Mouse (Mus musculus): ENCODE data around the gene Ntsr2. TPM values are rescaled to one million over a fixed set of nuclear protein-coding genes. Genes with fewer than 3 reads are reported as not detected.
"Not testable (repeated sequence)": the region's sequence is repeated elsewhere in the genome, so short reads cannot be mapped to it uniquely, and the experiment has no call there.

Gene Ntsr2
- polyA plus RNA-seq, 1 experiment from 2014 or later: 5.4 TPM

DNA sequence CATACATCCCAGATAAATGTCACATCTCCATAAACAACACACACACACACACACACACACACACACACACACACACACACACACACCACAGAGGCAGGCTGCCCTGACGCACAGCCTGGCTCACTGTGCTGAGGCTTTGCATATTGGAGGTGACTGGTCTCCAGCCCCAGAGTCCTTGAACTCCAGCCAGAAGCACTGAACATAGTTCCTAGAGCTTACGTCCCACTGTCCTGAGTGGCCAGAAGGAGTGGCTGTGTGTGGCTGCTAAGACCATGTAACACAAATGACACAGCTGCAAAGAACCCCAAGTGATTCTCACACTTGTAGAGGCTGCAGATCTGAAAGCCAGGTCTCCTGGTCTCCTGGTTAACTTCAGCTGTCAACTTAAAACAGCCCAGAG lies 8.8 kb downstream of the Ntsr2 start:
- Histone ChIP-seq H3K36me3 (ENCODE audit: control insufficient read depth, insufficient read depth, low read length) (no peaks in the 10 kb centered on the region), H3K27me3 (ENCODE audit: control insufficient read depth, insufficient read depth, low read depth, low read length) (no peaks in the 10 kb centered on the region), H3K4me2 (ENCODE audit: low read length) (no peak overlapping the region), H3K9ac (ENCODE audit: low read depth, low read length) (no peak overlapping the region), H3K4me3 (ENCODE audit: low read depth, low read length) (no peak overlapping the region), H3K27ac (ENCODE audit: low read length) (no peak overlapping the region), H3K4me1 (ENCODE audit: control insufficient read depth, insufficient read depth, low read length) (no peaks in the 10 kb centered on the region), H3K9me3 (replicated peaks; ENCODE audit: control insufficient read depth, low read length, poor library complexity, severe bottlenecking) (no peaks in the 10 kb centered on the region)
- WGBS: 90% methylated on average over 2 of the region's 2 CpGs
- no peak for ATAC-seq

DNA sequence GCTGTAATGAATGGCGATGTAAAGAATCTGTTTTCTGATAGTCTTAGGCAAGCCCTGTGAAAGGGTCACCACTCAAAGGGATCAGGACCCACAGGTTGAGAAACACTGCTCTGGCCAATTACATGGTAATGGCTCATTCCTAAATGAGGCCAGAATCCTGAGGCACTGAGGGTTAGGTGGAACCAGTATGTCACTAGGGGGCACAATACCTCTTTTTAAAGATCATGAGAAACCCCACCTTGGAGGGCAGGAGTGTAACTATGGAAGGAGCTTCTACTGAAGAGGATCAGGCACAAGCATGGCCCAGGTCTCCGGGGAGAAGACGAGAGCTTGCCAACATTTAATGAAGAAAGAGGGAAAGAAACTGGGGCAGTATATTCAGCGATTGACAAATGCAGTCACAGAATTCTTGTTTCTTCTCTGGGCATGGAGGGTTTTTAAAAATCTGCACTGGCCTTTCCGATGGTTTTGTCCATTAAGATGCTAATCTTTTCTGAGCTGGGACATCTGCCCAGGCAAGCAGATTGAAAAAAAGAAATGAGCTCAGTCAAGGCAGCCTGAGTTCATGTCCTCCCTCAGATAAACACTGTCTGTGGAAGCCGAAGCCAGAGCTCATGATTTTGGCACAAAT lies 9.9 kb downstream of the Ntsr2 start:
- Histone ChIP-seq H3K4me3 (ENCODE audit: low read depth, low read length) (no peak overlapping the region), H3K36me3 (ENCODE audit: control insufficient read depth, insufficient read depth, low read length) (no peaks in the 10 kb centered on the region), H3K27ac (ENCODE audit: low read length) (no peak overlapping the region), H3K9me3 (replicated peaks; ENCODE audit: control insufficient read depth, low read length, poor library complexity, severe bottlenecking) (no peaks in the 10 kb centered on the region), H3K9ac (ENCODE audit: low read depth, low read length) (no peak overlapping the region), H3K27me3 (ENCODE audit: control insufficient read depth, insufficient read depth, low read depth, low read length) (no peaks in the 10 kb centered on the region), H3K4me2 (ENCODE audit: low read length) (no peak overlapping the region), H3K4me1 (ENCODE audit: control insufficient read depth, insufficient read depth, low read length) (no peaks in the 10 kb centered on the region)
- no peak for ATAC-seq
- 48% methylated on average over 6 of the region's 6 CpGs for WGBS

DNA sequence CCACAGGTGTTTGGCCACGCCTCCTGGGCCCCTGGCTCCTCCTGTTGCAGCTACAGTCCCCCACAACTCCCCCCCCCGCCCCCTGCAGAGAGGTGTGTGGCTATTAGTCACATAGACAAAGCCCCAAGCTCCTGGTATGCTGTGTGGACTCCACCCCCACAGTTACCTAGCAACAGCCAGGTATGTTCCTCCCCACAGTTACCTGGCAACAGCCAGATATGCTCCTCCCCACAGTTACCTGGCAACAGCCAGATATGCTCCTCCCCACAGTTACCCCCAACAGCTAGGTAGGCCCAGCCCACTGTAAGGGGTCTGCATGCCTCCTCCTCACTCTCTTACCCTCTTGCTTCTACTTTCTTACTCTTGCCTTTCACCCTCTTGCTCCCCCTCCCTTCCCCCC lies 11.8 kb downstream of the Ntsr2 start:
- H3K36me3 ChIP-seq (ENCODE audit: control insufficient read depth, insufficient read depth, low read length): no peaks in the 10 kb centered on the region
- peak; percentile 69 for ATAC-seq
- no peak overlapping the region for H3K27ac ChIP-seq (ENCODE audit: low read length)
- no peaks in the 10 kb centered on the region for H3K4me1 ChIP-seq (ENCODE audit: control insufficient read depth, insufficient read depth, low read length)
- no peaks in the 10 kb centered on the region for H3K27me3 ChIP-seq (ENCODE audit: control insufficient read depth, insufficient read depth, low read depth, low read length)
- no peak overlapping the region for H3K9ac ChIP-seq (ENCODE audit: low read depth, low read length)
- no peaks in the 10 kb centered on the region for H3K9me3 ChIP-seq (replicated peaks; ENCODE audit: control insufficient read depth, low read length, poor library complexity, severe bottlenecking)
- no peak overlapping the region for H3K4me2 ChIP-seq (ENCODE audit: low read length)
- WGBS: no CpG with 5 or more reads among the region's 2 CpGs
- H3K4me3 ChIP-seq (ENCODE audit: low read depth, low read length): no peak overlapping the region

GRCm38 (mm10) chr12:16669176-16669575 lies 16.0 kb downstream of the Ntsr2 start:
- Histone ChIP-seq H3K27ac (ENCODE audit: low read length) (no peak overlapping the region), H3K27me3 (ENCODE audit: control insufficient read depth, insufficient read depth, low read depth, low read length) (no peaks in the 10 kb centered on the region), H3K4me1 (ENCODE audit: control insufficient read depth, insufficient read depth, low read length) (no peaks in the 10 kb centered on the region), H3K9ac (ENCODE audit: low read depth, low read length) (no peak overlapping the region), H3K36me3 (ENCODE audit: control insufficient read depth, insufficient read depth, low read length) (no peaks in the 10 kb centered on the region), H3K4me3 (ENCODE audit: low read depth, low read length) (no peak overlapping the region), H3K9me3 (replicated peaks; ENCODE audit: control insufficient read depth, low read length, poor library complexity, severe bottlenecking) (no peaks in the 10 kb centered on the region), H3K4me2 (ENCODE audit: low read length) (no peak overlapping the region)
- WGBS: 61% methylated on average over 3 of the region's 3 CpGs
- ATAC-seq: peak; percentile 37; the same call in 1 of the 2 replicates

DNA sequence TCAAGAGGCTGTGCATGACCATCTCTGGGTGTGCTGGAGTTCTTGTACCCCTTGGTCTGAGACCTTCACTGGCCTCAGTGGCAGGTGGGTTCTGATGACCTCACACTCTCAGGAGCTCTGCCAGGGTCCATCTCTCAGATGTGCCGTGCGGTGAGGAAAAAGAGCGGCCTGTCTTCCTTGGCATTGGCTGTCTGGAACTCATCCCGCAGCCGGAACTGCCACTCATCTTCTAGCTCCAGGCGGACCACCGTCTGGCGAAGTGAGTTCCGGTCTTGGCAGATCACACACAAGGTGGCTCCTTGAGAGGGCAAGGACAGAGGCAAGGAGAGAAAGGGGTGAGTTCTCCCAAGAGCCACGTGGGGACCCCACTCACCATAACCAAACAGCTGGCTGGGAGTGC lies 19.1 kb downstream of the Ntsr2 start:
- H3K4me2 ChIP-seq (ENCODE audit: low read length): no peak overlapping the region
- WGBS: 92% methylated on average over 10 of the region's 10 CpGs
- no peak overlapping the region for H3K27ac ChIP-seq (ENCODE audit: low read length)
- H3K4me3 ChIP-seq (ENCODE audit: low read depth, low read length): no peak overlapping the region
- no peaks in the 10 kb centered on the region for H3K36me3 ChIP-seq (ENCODE audit: control insufficient read depth, insufficient read depth, low read length)
- H3K27me3 ChIP-seq (ENCODE audit: control insufficient read depth, insufficient read depth, low read depth, low read length): no peaks in the 10 kb centered on the region
- H3K9ac ChIP-seq (ENCODE audit: low read depth, low read length): no peak overlapping the region
- ATAC-seq: no peak
- H3K4me1 ChIP-seq (ENCODE audit: control insufficient read depth, insufficient read depth, low read length): no peaks in the 10 kb centered on the region
- H3K9me3 ChIP-seq (replicated peaks; ENCODE audit: control insufficient read depth, low read length, poor library complexity, severe bottlenecking): no peaks in the 10 kb centered on the region

DNA sequence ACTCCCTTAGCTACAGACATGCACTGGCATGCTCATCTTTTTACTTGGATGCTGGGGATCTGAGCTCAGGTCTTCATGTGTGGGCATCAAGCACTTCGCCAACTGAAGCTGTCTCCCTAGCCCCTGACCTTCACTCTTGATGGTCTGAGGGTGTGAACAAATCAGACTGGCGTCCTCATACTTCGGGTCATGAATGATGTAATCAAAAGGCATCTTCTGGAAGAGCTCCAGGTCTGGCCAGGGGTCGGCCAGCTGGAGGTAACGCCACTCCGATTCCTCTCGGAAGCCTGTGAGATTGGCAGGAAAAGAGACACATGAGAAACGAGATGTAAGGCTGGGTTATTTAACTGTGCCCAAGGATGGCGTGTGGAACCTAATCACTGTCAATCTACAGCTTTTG lies 37.4 kb downstream of the Ntsr2 start:
- H3K27me3 ChIP-seq (ENCODE audit: control insufficient read depth, insufficient read depth, low read depth, low read length): no peaks in the 10 kb centered on the region
- 94% methylated on average over 9 of the region's 9 CpGs for WGBS
- no peak for ATAC-seq

DNA sequence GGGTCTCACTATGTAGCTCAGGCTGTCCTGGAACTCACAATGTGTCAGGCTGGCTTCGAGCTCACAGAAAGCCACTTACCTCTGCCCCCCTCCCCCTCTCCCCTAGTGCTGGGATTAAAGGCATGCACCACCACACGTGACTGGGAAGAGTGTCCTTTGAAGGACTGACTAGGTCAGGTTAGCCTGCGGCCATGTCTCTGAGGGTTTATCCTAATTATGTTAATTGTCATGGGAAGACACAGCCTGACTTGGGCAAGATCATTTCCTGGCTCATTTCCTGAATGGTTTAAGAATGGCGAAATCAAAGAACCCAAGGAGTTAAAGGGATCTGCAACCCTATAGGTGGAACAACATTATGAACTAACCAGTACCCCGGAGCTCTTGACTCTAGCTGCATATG lies 41.6 kb downstream of the Ntsr2 start:
- no peak overlapping the region for H3K4me3 ChIP-seq (ENCODE audit: low read depth, low read length)
- no peaks in the 10 kb centered on the region for H3K9me3 ChIP-seq (replicated peaks; ENCODE audit: control insufficient read depth, low read length, poor library complexity, severe bottlenecking)
- H3K4me1 ChIP-seq (ENCODE audit: control insufficient read depth, insufficient read depth, low read length): no peaks in the 10 kb centered on the region
- H3K36me3 ChIP-seq (ENCODE audit: control insufficient read depth, insufficient read depth, low read length): no peaks in the 10 kb centered on the region
- WGBS: 76% methylated on average over 5 of the region's 5 CpGs
- ATAC-seq: no peak
- no peak overlapping the region for H3K9ac ChIP-seq (ENCODE audit: low read depth, low read length)
- H3K27ac ChIP-seq (ENCODE audit: low read length): no peak overlapping the region
- no peak overlapping the region for H3K4me2 ChIP-seq (ENCODE audit: low read length)
- no peaks in the 10 kb centered on the region for H3K27me3 ChIP-seq (ENCODE audit: control insufficient read depth, insufficient read depth, low read depth, low read length)

More for the DNA sequence above, 37.4 kb downstream of the Ntsr2 start:
- Histone ChIP-seq H3K4me2 (ENCODE audit: low read length) (no peak overlapping the region), H3K27ac (ENCODE audit: low read length) (no peak overlapping the region), H3K9me3 (replicated peaks; ENCODE audit: control insufficient read depth, low read length, poor library complexity, severe bottlenecking) (no peaks in the 10 kb centered on the region), H3K9ac (ENCODE audit: low read depth, low read length) (no peak overlapping the region), H3K4me3 (ENCODE audit: low read depth, low read length) (no peak overlapping the region), H3K4me1 (ENCODE audit: control insufficient read depth, insufficient read depth, low read length) (no peaks in the 10 kb centered on the region), H3K36me3 (ENCODE audit: control insufficient read depth, insufficient read depth, low read length) (no peaks in the 10 kb centered on the region)

DNA sequence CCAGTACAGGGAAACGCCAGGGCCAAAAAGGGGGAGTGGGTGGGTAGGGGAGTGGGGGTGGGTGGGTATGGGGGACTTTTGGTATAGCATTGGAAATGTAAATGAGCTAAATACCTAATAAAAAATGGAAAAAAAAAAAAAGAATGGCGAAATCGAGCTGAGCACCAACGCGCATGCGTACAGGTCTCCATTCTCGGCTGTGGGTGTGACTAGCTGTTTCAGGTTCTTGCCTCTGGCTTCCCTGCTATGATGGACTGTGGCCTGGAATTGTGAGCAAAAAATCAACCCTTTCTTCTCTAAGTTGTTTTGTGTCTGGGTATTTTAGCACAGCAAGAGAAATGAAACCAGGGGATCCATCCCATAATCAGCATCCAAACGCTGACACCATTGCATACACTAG lies 42.1 kb downstream of the Ntsr2 start:
- not testable (repeated sequence) for H3K36me3 ChIP-seq (ENCODE audit: control insufficient read depth, insufficient read depth, low read length); H3K27ac ChIP-seq (ENCODE audit: low read length); H3K27me3 ChIP-seq (ENCODE audit: control insufficient read depth, insufficient read depth, low read depth, low read length); H3K9me3 ChIP-seq (replicated peaks; ENCODE audit: control insufficient read depth, low read length, poor library complexity, severe bottlenecking); H3K4me3 ChIP-seq (ENCODE audit: low read depth, low read length); ATAC-seq; H3K4me1 ChIP-seq (ENCODE audit: control insufficient read depth, insufficient read depth, low read length); H3K9ac ChIP-seq (ENCODE audit: low read depth, low read length); H3K4me2 ChIP-seq (ENCODE audit: low read length)
- 95% methylated on average over 7 of the region's 8 CpGs for WGBS

DNA sequence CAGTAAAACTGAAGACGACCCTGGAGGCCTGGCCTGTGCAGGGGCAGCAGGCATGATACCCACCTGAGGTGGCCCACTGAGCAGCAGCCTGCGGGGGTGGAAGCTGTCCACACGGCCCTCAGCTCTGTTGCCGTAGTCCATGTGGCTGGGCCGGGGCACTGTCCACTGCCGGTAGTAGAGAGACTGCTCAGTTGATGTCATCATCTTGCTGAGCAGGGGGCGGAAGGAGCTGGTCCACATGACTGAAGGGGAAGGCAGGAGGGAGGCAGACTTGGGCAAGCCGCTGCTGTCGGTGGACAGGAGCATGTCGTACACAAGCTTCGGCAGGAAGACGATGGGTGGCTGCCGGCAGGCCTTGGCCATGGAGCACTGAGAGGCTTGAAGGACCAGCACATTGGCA lies 43.0 kb downstream of the Ntsr2 start:
- WGBS: 91% methylated on average over 13 of the region's 13 CpGs
- no peaks in the 10 kb centered on the region for H3K27me3 ChIP-seq (ENCODE audit: control insufficient read depth, insufficient read depth, low read depth, low read length)
- H3K9ac ChIP-seq (ENCODE audit: low read depth, low read length): no peak overlapping the region
- no peak overlapping the region for H3K4me2 ChIP-seq (ENCODE audit: low read length)
- H3K27ac ChIP-seq (ENCODE audit: low read length): no peak overlapping the region
- ATAC-seq: no peak
- H3K4me3 ChIP-seq (ENCODE audit: low read depth, low read length): no peak overlapping the region
- no peaks in the 10 kb centered on the region for H3K9me3 ChIP-seq (replicated peaks; ENCODE audit: control insufficient read depth, low read length, poor library complexity, severe bottlenecking)
- no peaks in the 10 kb centered on the region for H3K4me1 ChIP-seq (ENCODE audit: control insufficient read depth, insufficient read depth, low read length)
- no peaks in the 10 kb centered on the region for H3K36me3 ChIP-seq (ENCODE audit: control insufficient read depth, insufficient read depth, low read length)
